Mouse (Mus musculus) hindbrain, embryonic 14.5 days (tissue): ENCODE results near the gene Serpinb6a. TPM values are rescaled to one million over a fixed set of nuclear protein-coding genes. Genes with fewer than 3 reads are reported as not detected.

Experiments
- ATAC-seq: fragments of 200-750 bp; cut with Nextera tagmentation; 2 replicates; pipeline ENCODE4 v1.8.0; 2017; ENCODE audit warnings: moderate number of reproducible peaks, mild to moderate bottlenecking, moderate TSS enrichment, moderate library complexity; ENCODE audit not compliant: low FRiP score
- DNase-seq: peaks from one replicate; pipeline ENCODE4 v3.0.0-alpha.2; 2015; ENCODE audit warnings: low spot score
- H3K27ac ChIP-seq: fragments of 300-500 bp; sonication (generic); 2 replicates; pipeline ENCODE4 v1.5.1; 2014; ENCODE audit warnings: mild to moderate bottlenecking, moderate library complexity
- H3K27me3 ChIP-seq: fragments of 300-500 bp; sonication (generic); 2 replicates; pipeline ENCODE4 v1.6.1; 2014; ENCODE audit warnings: mild to moderate bottlenecking, low read length, mixed read lengths; ENCODE audit not compliant: control insufficient read depth, insufficient read depth
- H3K36me3 ChIP-seq: fragments of 300-500 bp; sonication (generic); replicated peaks from 2 replicates; pipeline ENCODE4 v1.6.1; 2014; ENCODE audit not compliant: control insufficient read depth, insufficient read depth
- H3K4me1 ChIP-seq: fragments of 300-500 bp; sonication (generic); replicated peaks from 2 replicates; pipeline ENCODE4 v1.6.1; 2014; ENCODE audit warnings: antibody characterized with exemption, low read length, mixed read lengths; ENCODE audit not compliant: control insufficient read depth, insufficient read depth
- H3K4me2 ChIP-seq: fragments of 300-500 bp; sonication (generic); replicated peaks from 2 replicates; pipeline ENCODE4 v1.6.1; 2014; ENCODE audit warnings: mild to moderate bottlenecking, moderate library complexity
- H3K4me3 ChIP-seq: fragments of 300-500 bp; sonication (generic); replicated peaks from 2 replicates; pipeline ENCODE4 v1.5.1; 2014; ENCODE audit warnings: mild to moderate bottlenecking, low read length
- H3K9ac ChIP-seq: fragments of 300-500 bp; sonication (generic); 2 replicates; pipeline ENCODE4 v1.6.1; 2014
- H3K9me3 ChIP-seq: fragments of 300-500 bp; sonication (generic); 2 replicates; pipeline ENCODE4 v1.6.1; 2016; ENCODE audit warnings: low read length; ENCODE audit not compliant: control insufficient read depth
- WGBS: fragments of 180-500 bp; shearing (Covaris S2); extraction: QIAGEN DNeasy Blood & Tissue Kit; methylation state at CpG from one replicate; pipeline ENCODE4 v1.1.7; 2014; 5-methylcytosine and 5-hydroxymethylcytosine counted together
- polyA plus RNA-seq: library from polyadenylated mRNA; unstranded; fragments of >200 nt; fragmentation: Nextera tagmentation; extraction: Ambion mirVana; gene quantifications from 2 replicates; pipeline ENCODE4 v1.2.1, GENCODE M21; 2014

Serpinb6a gene
- polyA plus RNA-seq, 1 experiment from 2014 or later: 42.1 TPM

GRCm38 (mm10) chr13:34038901-34039341 lies 36.3 kb upstream of the Serpinb6a start:
- Histone ChIP-seq H3K27ac (no peak overlapping the region), H3K4me3 (peak overlapping the region; percentile 76), H3K27me3 (no peaks in the 10 kb centered on the region), H3K9ac (peak overlapping the region; percentile 37; the same call in 1 of the 2 replicates), H3K9me3 (no peaks in the 10 kb centered on the region), H3K36me3 (0 out of 2 replicates have a peak, but pooled peaks cover 2% of the 10 kb centered on the region), H3K4me1 (peaks cover 13% of the 10 kb centered on the region), H3K4me2 (peak overlapping the region; percentile 67)
- DNase-seq (no peak), ATAC-seq (no peak)
- WGBS: 48% methylated on average over 8 of the region's 8 CpGs

GRCm38 (mm10) chr13:34038056-34038432 lies 35.5 kb upstream of the Serpinb6a start:
- Histone ChIP-seq H3K9ac (peak overlapping the region; percentile 93), H3K9me3 (no peaks in the 10 kb centered on the region), H3K4me2 (peak overlapping the region; percentile 67), H3K4me1 (peaks cover 13% of the 10 kb centered on the region), H3K27me3 (no peaks in the 10 kb centered on the region), H3K4me3 (peak overlapping the region; percentile 76), H3K27ac (peak overlapping the region; percentile 87), H3K36me3 (0 out of 2 replicates have a peak, but pooled peaks cover 6% of the 10 kb centered on the region)
- ATAC-seq (no peak), DNase-seq (no peak)
- 45% methylated on average over 5 of the region's 5 CpGs for WGBS

- Histone ChIP-seq H3K9me3 (no peaks in the 10 kb centered on the region), H3K27ac (peak within 1 kb of the TSS; percentile 87), H3K4me1 (peaks cover 13% of the 10 kb centered on the region), H3K9ac (peak within 1 kb of the TSS; percentile 93), H3K36me3 (peaks cover 11% of the 10 kb centered on the region; the same call in 1 of the 2 replicates), H3K4me3 (peak within 1 kb of the TSS; percentile 76), H3K4me2 (peak within 1 kb of the TSS; percentile 67), H3K27me3 (no peaks in the 10 kb centered on the region)
- under 1% methylated on average over 37 of the region's 37 CpGs for WGBS
- peak; percentile 95 for ATAC-seq
- peak; percentile 93 for DNase-seq
Observed at GRCm38 (mm10) chr13:34037172-34038055, 34.8 kb upstream of the Serpinb6a start, which contains the start of gene Bphl. TSS of gene Bphl (plus strand) at chr13:34037597.

- H3K9ac ChIP-seq: peak overlapping the region; percentile 93; the same call in 1 of the 2 replicates
- peaks cover 13% of the 10 kb centered on the region for H3K4me1 ChIP-seq
- DNase-seq (no peak), ATAC-seq (0 out of 2 replicates have a peak, but pooled peaks have one; percentile 1)
- H3K27me3 ChIP-seq: no peaks in the 10 kb centered on the region
- H3K27ac ChIP-seq: peak overlapping the region; percentile 87
- peaks cover 11% of the 10 kb centered on the region; the same call in 1 of the 2 replicates for H3K36me3 ChIP-seq
- H3K4me3 ChIP-seq: no peak overlapping the region
- 0 out of 2 replicates have a peak overlapping the region, but pooled peaks have one; percentile 67 for H3K4me2 ChIP-seq
- 87% methylated on average over 5 of the region's 5 CpGs for WGBS
- H3K9me3 ChIP-seq: no peaks in the 10 kb centered on the region
Observed at GRCm38 (mm10) chr13:34036726-34037125, 34.1 kb upstream of the Serpinb6a start.

- DNase-seq: no peak
- Histone ChIP-seq H3K36me3 (peaks cover 20% of the 10 kb centered on the region), H3K9ac (no peak overlapping the region), H3K27ac (no peak overlapping the region), H3K9me3 (no peaks in the 10 kb centered on the region), H3K4me3 (no peak overlapping the region), H3K4me2 (no peak overlapping the region), H3K4me1 (peaks cover 13% of the 10 kb centered on the region), H3K27me3 (no peaks in the 10 kb centered on the region)
- no peak for ATAC-seq
- 87% methylated on average over 3 of the region's 3 CpGs for WGBS
Observed at GRCm38 (mm10) chr13:34035424-34035823, 32.8 kb upstream of the Serpinb6a start.

GRCm38 (mm10) chr13:34032041-34032440 lies 29.4 kb upstream of the Serpinb6a start:
- WGBS: 68% methylated on average over 2 of the region's 2 CpGs
- no peaks in the 10 kb centered on the region for H3K27me3 ChIP-seq
- no peak overlapping the region for H3K4me2 ChIP-seq
- no peak overlapping the region for H3K9ac ChIP-seq
- H3K36me3 ChIP-seq: peaks cover 35% of the 10 kb centered on the region
- DNase-seq (no peak), ATAC-seq (no peak)
- no peaks in the 10 kb centered on the region; the same call in 1 of the 2 replicates for H3K4me1 ChIP-seq
- H3K4me3 ChIP-seq: no peak overlapping the region
- no peak overlapping the region for H3K27ac ChIP-seq
- no peaks in the 10 kb centered on the region for H3K9me3 ChIP-seq

GRCm38 (mm10) chr13:34021998-34022397 lies 19.4 kb upstream of the Serpinb6a start:
- Histone ChIP-seq H3K9ac (no peak overlapping the region), H3K27ac (no peak overlapping the region), H3K4me3 (no peak overlapping the region), H3K4me2 (no peak overlapping the region), H3K9me3 (no peaks in the 10 kb centered on the region), H3K4me1 (no peaks in the 10 kb centered on the region), H3K36me3 (peaks cover 49% of the 10 kb centered on the region), H3K27me3 (no peaks in the 10 kb centered on the region)
- WGBS: 88% methylated on average over 2 of the region's 2 CpGs
- no peak for ATAC-seq
- no peak for DNase-seq

GRCm38 (mm10) chr13:34018521-34018920 lies 15.9 kb upstream of the Serpinb6a start:
- Histone ChIP-seq H3K4me1 (no peaks in the 10 kb centered on the region), H3K36me3 (peaks cover 77% of the 10 kb centered on the region), H3K27ac (no peak overlapping the region), H3K9me3 (no peaks in the 10 kb centered on the region), H3K9ac (no peak overlapping the region), H3K4me2 (no peak overlapping the region), H3K4me3 (no peak overlapping the region), H3K27me3 (no peaks in the 10 kb centered on the region)
- DNase-seq: no peak
- WGBS: 91% methylated on average over 1 of the region's 1 CpGs
- no peak for ATAC-seq

GRCm38 (mm10) chr13:34016927-34017569 lies 14.5 kb upstream of the Serpinb6a start:
- no peaks in the 10 kb centered on the region for H3K9me3 ChIP-seq
- H3K27me3 ChIP-seq: no peaks in the 10 kb centered on the region
- DNase-seq (peak; percentile 47), ATAC-seq (peak; percentile 65; the same call in 1 of the 2 replicates)
- no peak overlapping the region for H3K4me2 ChIP-seq
- H3K27ac ChIP-seq: no peak overlapping the region
- H3K4me3 ChIP-seq: no peak overlapping the region
- peaks cover 75% of the 10 kb centered on the region for H3K36me3 ChIP-seq
- H3K9ac ChIP-seq: no peak overlapping the region
- H3K4me1 ChIP-seq: no peaks in the 10 kb centered on the region
- 89% methylated on average over 9 of the region's 9 CpGs for WGBS
